Mouse (Mus musculus): ENCODE measurements at regions not wholly inside any gene's neighbourhood (a gene's known extent, or its start where the extent isn't known, plus 50 kb on each side); places are given as distances from the start of the nearest gene placed in this dataset.

DNA sequence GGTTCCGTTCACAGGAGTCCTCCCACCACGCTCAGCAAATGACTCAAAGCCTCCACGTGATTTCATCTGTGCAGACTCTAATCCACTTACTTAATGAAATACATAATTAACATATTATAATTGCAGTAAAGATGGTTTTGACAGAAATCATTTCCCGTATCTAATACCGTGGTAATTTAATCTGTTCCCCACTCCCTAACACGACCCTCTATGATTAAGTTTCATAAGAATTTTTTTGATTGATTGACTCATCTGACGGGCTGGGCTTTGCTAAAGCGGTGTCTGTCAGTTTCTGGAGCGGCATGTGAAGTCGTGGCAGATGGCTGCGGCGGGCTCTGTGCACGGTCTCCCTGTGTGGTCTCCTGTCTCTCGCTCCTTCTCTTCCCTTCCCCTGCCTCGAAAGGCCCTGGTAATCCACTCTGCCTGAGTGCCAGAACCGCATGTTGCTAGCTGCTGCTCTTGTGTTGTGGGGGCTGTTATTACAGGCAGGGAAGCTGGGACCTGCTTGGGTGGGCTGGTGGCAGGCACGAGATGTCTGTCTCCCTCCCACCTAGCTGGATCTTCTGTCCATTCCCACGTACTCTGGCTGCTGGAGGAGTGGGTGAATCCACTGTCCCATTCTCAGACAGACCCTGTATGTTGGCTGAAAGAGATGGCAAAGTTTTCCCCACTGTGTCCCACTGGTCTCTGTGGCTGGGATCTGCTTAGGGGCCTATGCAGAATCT is 195.0 kb downstream of the Tshz3 start:
- Histone ChIP-seq H3K9ac (no peak overlapping the region), H3K4me3 (replicated peaks) (no peak overlapping the region), H3K27me3 (no peaks in the 10 kb centered on the region), H3K4me2 (replicated peaks) (no peak overlapping the region), H3K4me1 (peaks cover 23% of the 10 kb centered on the region; the same call in 1 of the 2 replicates), H3K36me3 (no peaks in the 10 kb centered on the region), H3K9me3 (replicated peaks) (no peaks in the 10 kb centered on the region), H3K27ac (replicated peaks) (0 out of 2 replicates have a peak overlapping the region, but pooled peaks have one; percentile 3)
- WGBS = 20% methylated on average over 18 of the region's 18 CpGs
- peak; percentile 61; the same call in 1 of the 2 replicates for ATAC-seq (ENCODE audit: insufficient number of reproducible peaks, low FRiP score, low TSS enrichment, low read depth)

GRCm38 (mm10) chr7:36896339-36896738 is 198.4 kb downstream of the Tshz3 start:
- Histone ChIP-seq H3K4me1 (peaks cover 27% of the 10 kb centered on the region; the same call in 1 of the 2 replicates), H3K9me3 (replicated peaks) (no peaks in the 10 kb centered on the region), H3K9ac (no peak overlapping the region), H3K4me2 (replicated peaks) (no peak overlapping the region; the same call in 1 of the 2 replicates), H3K4me3 (replicated peaks) (no peak overlapping the region), H3K27me3 (peaks cover 4% of the 10 kb centered on the region; the same call in 1 of the 2 replicates), H3K27ac (replicated peaks) (no peak overlapping the region), H3K36me3 (no peaks in the 10 kb centered on the region)
- no peak for ATAC-seq (ENCODE audit: insufficient number of reproducible peaks, low FRiP score, low TSS enrichment, low read depth)
- 37% methylated on average over 12 of the region's 12 CpGs for WGBS

GRCm38 (mm10) chr7:36901537-36901936 is 203.6 kb downstream of the Tshz3 start:
- Histone ChIP-seq H3K27me3 (peaks cover 7% of the 10 kb centered on the region; the same call in 1 of the 2 replicates), H3K27ac (replicated peaks) (no peak overlapping the region), H3K9ac (no peak overlapping the region), H3K4me2 (replicated peaks) (no peak overlapping the region), H3K9me3 (replicated peaks) (no peaks in the 10 kb centered on the region), H3K4me3 (replicated peaks) (no peak overlapping the region), H3K36me3 (no peaks in the 10 kb centered on the region), H3K4me1 (0 out of 2 replicates have a peak, but pooled peaks cover 15% of the 10 kb centered on the region)
- WGBS = 79% methylated on average over 5 of the region's 5 CpGs
- ATAC-seq (ENCODE audit: insufficient number of reproducible peaks, low FRiP score, low TSS enrichment, low read depth) = no peak

- Histone ChIP-seq H3K4me3 (replicated peaks) (no peak overlapping the region), H3K4me2 (replicated peaks) (no peak overlapping the region), H3K36me3 (no peaks in the 10 kb centered on the region), H3K9ac (no peak overlapping the region), H3K27me3 (no peaks in the 10 kb centered on the region), H3K27ac (replicated peaks) (no peak overlapping the region), H3K4me1 (no peaks in the 10 kb centered on the region), H3K9me3 (replicated peaks) (no peaks in the 10 kb centered on the region)
- 87% methylated on average over 3 of the region's 3 CpGs for WGBS
- ATAC-seq (ENCODE audit: insufficient number of reproducible peaks, low FRiP score, low TSS enrichment, low read depth) = no peak
These were observed 215.4 kb downstream of the Tshz3 start for GRCm38 (mm10) chr7:36913304-36913703.

DNA sequence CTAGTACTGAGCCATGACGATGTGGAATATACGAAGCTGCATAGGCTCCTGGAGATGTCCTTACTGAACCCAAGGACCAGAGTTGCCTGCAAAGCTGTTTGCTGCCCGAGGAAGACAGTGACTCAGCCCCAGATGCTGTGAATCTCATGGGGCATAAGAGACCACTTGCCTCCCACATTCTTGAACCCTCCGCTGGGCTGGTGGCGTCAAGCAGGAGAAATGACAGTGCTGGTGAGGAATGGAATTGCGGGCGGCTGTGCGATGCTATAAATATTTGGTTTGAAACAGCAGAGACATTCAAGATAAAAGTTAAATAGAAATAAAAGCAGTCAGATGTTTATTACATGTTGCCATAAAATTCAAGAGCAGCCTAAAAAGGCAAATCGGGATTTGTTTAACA is 216.3 kb downstream of the Tshz3 start:
- H3K27ac ChIP-seq (replicated peaks) = no peak overlapping the region
- no peak for ATAC-seq (ENCODE audit: insufficient number of reproducible peaks, low FRiP score, low TSS enrichment, low read depth)
- H3K4me3 ChIP-seq (replicated peaks) = no peak overlapping the region
- H3K36me3 ChIP-seq = no peaks in the 10 kb centered on the region
- no peak overlapping the region for H3K4me2 ChIP-seq (replicated peaks)
- H3K27me3 ChIP-seq = no peaks in the 10 kb centered on the region
- H3K9me3 ChIP-seq (replicated peaks) = no peaks in the 10 kb centered on the region
- WGBS = 64% methylated on average over 9 of the region's 9 CpGs
- H3K4me1 ChIP-seq = no peaks in the 10 kb centered on the region
- H3K9ac ChIP-seq = no peak overlapping the region

DNA sequence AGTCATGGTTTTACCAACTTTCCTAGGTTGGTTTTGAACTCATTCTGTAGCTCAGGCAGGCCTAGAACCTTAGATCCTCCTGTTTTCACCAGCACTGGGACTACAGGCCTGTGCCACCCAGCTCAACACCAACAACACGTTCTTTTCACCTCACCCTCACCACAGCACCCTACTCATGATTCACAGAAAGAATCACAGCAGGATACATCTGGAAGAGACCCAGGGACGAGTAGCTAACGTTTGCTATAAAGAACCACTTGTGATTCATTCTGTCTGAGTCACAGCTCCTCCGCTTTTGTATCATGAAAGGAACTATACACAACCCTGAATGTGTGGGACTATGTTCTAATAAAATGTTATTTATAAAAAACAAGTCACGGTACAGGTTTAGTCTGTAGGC is 217.3 kb downstream of the Tshz3 start:
- Histone ChIP-seq H3K27me3 (no peaks in the 10 kb centered on the region), H3K4me1 (no peaks in the 10 kb centered on the region), H3K4me3 (replicated peaks) (no peak overlapping the region), H3K4me2 (replicated peaks) (no peak overlapping the region), H3K9me3 (replicated peaks) (no peaks in the 10 kb centered on the region), H3K36me3 (no peaks in the 10 kb centered on the region), H3K9ac (no peak overlapping the region), H3K27ac (replicated peaks) (no peak overlapping the region)
- WGBS = 79% methylated on average over 5 of the region's 5 CpGs
- ATAC-seq (ENCODE audit: insufficient number of reproducible peaks, low FRiP score, low TSS enrichment, low read depth) = no peak

DNA sequence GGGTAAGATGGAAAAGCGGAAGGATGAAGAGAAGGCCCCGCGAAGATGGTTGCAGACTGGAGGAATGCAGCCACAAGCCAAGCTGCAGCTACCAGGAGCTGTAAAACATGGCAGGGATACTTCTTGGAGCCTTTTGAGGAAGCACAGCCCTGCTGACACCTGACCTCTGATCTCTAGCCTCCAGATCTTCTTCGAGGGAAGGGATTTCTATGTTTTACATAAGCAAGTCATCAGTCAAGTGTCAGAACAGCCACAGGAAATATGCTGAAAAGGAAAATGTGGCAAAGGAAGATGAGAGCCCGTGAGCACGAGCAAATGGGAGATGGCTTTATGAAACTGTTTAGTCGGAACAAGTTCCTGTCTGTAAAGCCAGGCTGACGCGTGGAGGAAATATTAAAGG is 219.1 kb downstream of the Tshz3 start:
- no peak overlapping the region for H3K27ac ChIP-seq (replicated peaks)
- 73% methylated on average over 9 of the region's 9 CpGs for WGBS
- no peak overlapping the region for H3K4me2 ChIP-seq (replicated peaks)
- H3K36me3 ChIP-seq = no peaks in the 10 kb centered on the region
- ATAC-seq (ENCODE audit: insufficient number of reproducible peaks, low FRiP score, low TSS enrichment, low read depth) = no peak
- H3K9me3 ChIP-seq (replicated peaks) = no peaks in the 10 kb centered on the region
- no peaks in the 10 kb centered on the region for H3K27me3 ChIP-seq
- no peak overlapping the region for H3K4me3 ChIP-seq (replicated peaks)
- no peak overlapping the region for H3K9ac ChIP-seq
- no peaks in the 10 kb centered on the region for H3K4me1 ChIP-seq

GRCm38 (mm10) chr7:36919413-36919812 is 221.5 kb downstream of the Tshz3 start:
- H3K9me3 ChIP-seq (replicated peaks) = no peaks in the 10 kb centered on the region
- no peak for ATAC-seq (ENCODE audit: insufficient number of reproducible peaks, low FRiP score, low TSS enrichment, low read depth)
- no peak overlapping the region for H3K27ac ChIP-seq (replicated peaks)
- WGBS = 77% methylated on average over 4 of the region's 4 CpGs
- no peak overlapping the region for H3K9ac ChIP-seq
- H3K4me3 ChIP-seq (replicated peaks) = no peak overlapping the region
- H3K4me2 ChIP-seq (replicated peaks) = no peak overlapping the region
- no peaks in the 10 kb centered on the region for H3K4me1 ChIP-seq
- no peaks in the 10 kb centered on the region for H3K36me3 ChIP-seq
- no peaks in the 10 kb centered on the region for H3K27me3 ChIP-seq

DNA sequence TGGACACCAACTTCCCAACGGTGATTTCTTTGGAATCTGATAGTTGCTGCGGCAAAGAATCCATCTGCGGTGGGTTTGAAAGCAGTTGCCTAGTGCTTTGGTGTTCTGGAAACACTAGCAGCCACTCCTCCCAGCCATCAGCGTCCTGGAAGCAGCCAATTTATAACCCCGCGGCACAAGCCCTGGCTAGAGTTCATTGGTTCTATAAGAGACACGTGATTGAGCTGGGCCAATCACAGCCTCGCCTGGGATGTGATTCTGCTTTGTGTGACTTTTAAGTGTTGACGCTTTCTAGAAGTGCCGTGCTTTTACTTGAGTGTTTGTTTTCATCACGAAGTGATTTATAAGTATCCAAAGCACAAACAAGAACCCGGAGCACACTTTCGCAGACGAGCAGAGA is 223.1 kb downstream of the Tshz3 start:
- Histone ChIP-seq H3K4me2 (replicated peaks) (no peak overlapping the region), H3K27me3 (no peaks in the 10 kb centered on the region), H3K9ac (no peak overlapping the region), H3K36me3 (no peaks in the 10 kb centered on the region), H3K27ac (replicated peaks) (no peak overlapping the region), H3K9me3 (replicated peaks) (no peaks in the 10 kb centered on the region), H3K4me1 (no peaks in the 10 kb centered on the region), H3K4me3 (replicated peaks) (no peak overlapping the region)
- no peak for ATAC-seq (ENCODE audit: insufficient number of reproducible peaks, low FRiP score, low TSS enrichment, low read depth)
- 81% methylated on average over 14 of the region's 14 CpGs for WGBS

- H3K27ac ChIP-seq (replicated peaks) = no peak overlapping the region
- H3K4me3 ChIP-seq (replicated peaks) = no peak overlapping the region
- no peak overlapping the region for H3K9ac ChIP-seq
- ATAC-seq (ENCODE audit: insufficient number of reproducible peaks, low FRiP score, low TSS enrichment, low read depth) = no peak
- H3K27me3 ChIP-seq = no peaks in the 10 kb centered on the region
- no peak overlapping the region for H3K4me2 ChIP-seq (replicated peaks)
- WGBS = 70% methylated on average over 4 of the region's 4 CpGs
- H3K9me3 ChIP-seq (replicated peaks) = no peaks in the 10 kb centered on the region
- no peaks in the 10 kb centered on the region for H3K36me3 ChIP-seq
- 0 out of 2 replicates have a peak, but pooled peaks cover 3% of the 10 kb centered on the region for H3K4me1 ChIP-seq
These were observed 235.6 kb downstream of the Tshz3 start for GRCm38 (mm10) chr7:36933490-36933889.

DNA sequence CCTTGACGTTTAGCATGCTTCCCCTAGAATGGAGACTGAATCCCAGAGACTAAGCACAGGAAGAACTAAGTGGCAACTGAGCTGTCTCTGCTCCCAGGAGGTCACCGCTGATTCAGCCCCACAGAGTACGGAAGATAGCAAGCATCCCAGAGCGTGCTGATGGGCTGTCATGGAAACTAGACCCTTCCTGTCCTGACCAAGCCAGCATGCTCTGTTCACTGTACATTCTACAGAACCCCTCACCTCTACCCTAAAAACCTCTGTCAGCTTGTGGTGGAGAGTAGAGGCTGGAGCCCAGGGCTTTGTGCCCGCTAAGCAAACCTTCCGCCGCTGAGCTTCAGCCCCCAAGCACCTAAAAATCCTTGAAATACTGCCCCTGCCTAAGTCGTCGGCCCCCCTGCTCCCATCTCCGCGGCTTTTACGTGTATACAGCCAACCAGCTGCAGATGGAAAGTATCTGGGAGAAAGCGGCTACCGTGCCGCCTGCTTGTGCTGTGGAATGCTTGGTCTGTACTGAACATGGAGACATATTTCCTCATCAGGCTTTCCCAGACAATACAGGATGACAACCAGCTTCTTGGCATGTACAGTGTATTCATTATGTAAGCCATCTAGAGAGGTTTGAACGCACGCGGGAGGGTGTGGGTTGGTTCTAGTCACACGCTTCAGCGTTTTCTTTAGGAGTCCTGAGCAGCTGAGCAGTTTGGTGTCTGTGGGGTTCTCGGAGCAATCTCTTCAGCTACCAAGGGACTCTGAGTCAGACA is 237.1 kb downstream of the Tshz3 start:
- Histone ChIP-seq H3K4me2 (replicated peaks) (peak overlapping the region; percentile 15; the same call in 1 of the 2 replicates), H3K9ac (no peak overlapping the region), H3K36me3 (no peaks in the 10 kb centered on the region), H3K4me3 (replicated peaks) (no peak overlapping the region), H3K27ac (replicated peaks) (no peak overlapping the region), H3K4me1 (0 out of 2 replicates have a peak, but pooled peaks cover 3% of the 10 kb centered on the region), H3K27me3 (no peaks in the 10 kb centered on the region), H3K9me3 (replicated peaks) (no peaks in the 10 kb centered on the region)
- WGBS = 40% methylated on average over 21 of the region's 21 CpGs
- ATAC-seq (ENCODE audit: insufficient number of reproducible peaks, low FRiP score, low TSS enrichment, low read depth) = peak; percentile 24; the same call in 1 of the 2 replicates
